Mouse (Mus musculus) midbrain, embryonic 11.5 days (tissue): Measurements from ENCODE around the gene Sgtb. TPM values are rescaled to one million over a fixed set of nuclear protein-coding genes. Genes with fewer than 3 reads are reported as not detected.

Experiments used
- ATAC-seq: fragments of 200-750 bp; cut with Nextera tagmentation; 2 replicates; pipeline ENCODE4 v1.8.0; 2017; ENCODE audit warnings: moderate TSS enrichment, moderate library complexity; ENCODE audit not compliant: low FRiP score
- DNase-seq: peaks from one replicate; pipeline ENCODE4 v3.0.0; 2015; ENCODE audit warnings: low spot score; ENCODE audit errors: missing footprints
- H3K27ac ChIP-seq: fragments of 300-500 bp; sonication (generic); 2 replicates; pipeline ENCODE4 v1.5.1; 2014; ENCODE audit warnings: low read depth, low read length
- H3K27me3 ChIP-seq: fragments of 300-500 bp; sonication (generic); 2 replicates; pipeline ENCODE4 v1.6.1; 2014; ENCODE audit warnings: mild to moderate bottlenecking, low read length, moderate library complexity, mixed read lengths; ENCODE audit not compliant: control insufficient read depth, insufficient read depth
- H3K36me3 ChIP-seq: fragments of 300-500 bp; sonication (generic); 2 replicates; pipeline ENCODE4 v1.6.1; 2014; ENCODE audit warnings: mild to moderate bottlenecking, low read length, moderate library complexity, mixed read lengths; ENCODE audit not compliant: control insufficient read depth, insufficient read depth
- H3K4me1 ChIP-seq: fragments of 300-500 bp; sonication (generic); 2 replicates; pipeline ENCODE4 v1.6.1; 2014; ENCODE audit warnings: low read length; ENCODE audit not compliant: control insufficient read depth, insufficient read depth
- H3K4me2 ChIP-seq: fragments of 300-500 bp; sonication (generic); 2 replicates; pipeline ENCODE4 v1.6.1; 2014; ENCODE audit warnings: mild to moderate bottlenecking, moderate library complexity
- H3K4me3 ChIP-seq: fragments of 300-500 bp; sonication (generic); 2 replicates; pipeline ENCODE4 v1.5.1; 2014; ENCODE audit warnings: low read depth, low read length
- H3K9ac ChIP-seq: fragments of 300-500 bp; sonication (generic); 2 replicates; pipeline ENCODE4 v1.6.1; 2014; ENCODE audit warnings: low read length
- H3K9me3 ChIP-seq: fragments of 300-500 bp; sonication (generic); 2 replicates; pipeline ENCODE4 v1.6.1; 2016; ENCODE audit warnings: low read length; ENCODE audit not compliant: control insufficient read depth
- WGBS: fragments of 180-500 bp; shearing (Covaris S2); extraction: QIAGEN DNeasy Blood & Tissue Kit; methylation state at CpG from one replicate; pipeline ENCODE4 v1.1.7; 2014; 5-methylcytosine and 5-hydroxymethylcytosine counted together
- polyA plus RNA-seq: library from polyadenylated mRNA; unstranded; fragments of >200 nt; fragmentation: Nextera tagmentation; extraction: Ambion mirVana; gene quantifications from 2 replicates; pipeline ENCODE4 v1.2.1, GENCODE M21; 2014

Gene Sgtb
- polyA plus RNA-seq, 1 experiment from 2014 or later = 27.0 TPM

DNA sequence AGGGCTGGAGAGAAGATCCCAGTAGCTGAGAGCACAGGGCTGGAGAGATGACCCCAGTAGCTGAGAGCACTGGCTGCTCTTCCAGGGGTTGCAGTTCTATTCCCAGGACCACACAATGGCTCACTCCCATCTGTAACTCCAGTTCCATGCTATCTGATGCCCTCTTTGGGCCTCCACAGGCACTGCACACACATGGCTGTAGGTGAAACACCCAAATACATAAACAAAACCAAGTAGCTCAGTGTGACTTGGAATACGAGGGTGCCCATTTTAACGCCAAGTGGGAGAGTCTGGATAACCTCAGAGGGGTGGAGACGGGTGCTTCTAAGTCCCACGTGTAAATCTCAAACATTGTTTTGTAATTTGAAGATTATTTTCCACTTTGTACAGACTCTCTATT lies 9.1 kb upstream of the Sgtb start:
- no peak for ATAC-seq

DNA sequence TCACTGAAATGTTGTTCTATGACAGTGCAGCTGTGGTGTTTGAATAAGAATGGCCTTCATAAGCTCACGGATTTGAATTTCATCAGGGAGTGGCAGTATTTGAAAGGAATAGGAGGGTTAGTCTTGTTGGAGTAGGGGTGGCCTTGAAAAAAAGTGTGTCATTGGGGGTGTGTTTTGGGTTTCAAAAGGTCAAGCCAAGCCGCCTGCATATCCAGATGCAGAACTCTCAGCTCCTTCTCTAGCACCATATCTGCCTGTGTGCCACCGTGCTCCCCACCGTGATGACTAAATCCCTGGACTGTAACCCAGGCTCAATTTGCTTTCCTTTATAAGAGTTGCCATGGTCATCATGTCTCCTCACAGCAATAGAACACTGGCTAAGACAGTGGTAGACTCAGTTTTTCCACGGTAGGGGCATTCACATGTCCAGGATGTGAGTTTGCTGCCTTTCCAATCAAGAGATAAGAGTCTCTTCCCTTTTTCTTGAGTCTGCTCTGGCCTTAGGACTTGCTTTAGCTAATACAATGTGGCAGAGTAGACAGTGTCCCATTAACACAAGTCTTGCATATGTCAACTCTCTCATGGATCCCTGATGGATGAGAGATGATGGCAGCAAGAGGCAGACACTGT lies 7.8 kb upstream of the Sgtb start:
- Histone ChIP-seq H3K27ac (no peak overlapping the region), H3K27me3 (no peaks in the 10 kb centered on the region), H3K4me2 (no peak overlapping the region), H3K4me3 (no peak overlapping the region), H3K9me3 (no peaks in the 10 kb centered on the region; the same call in 1 of the 2 replicates), H3K9ac (no peak overlapping the region), H3K36me3 (no peaks in the 10 kb centered on the region), H3K4me1 (no peaks in the 10 kb centered on the region)
- 88% methylated on average over 5 of the region's 5 CpGs for WGBS
- DNase-seq (no peak), ATAC-seq (no peak)

More for the DNA sequence above, 9.1 kb upstream of the Sgtb start:
- H3K4me2 ChIP-seq = no peak overlapping the region
- H3K4me3 ChIP-seq = no peak overlapping the region
- no peaks in the 10 kb centered on the region; the same call in 1 of the 2 replicates for H3K9me3 ChIP-seq
- H3K4me1 ChIP-seq = no peaks in the 10 kb centered on the region
- 83% methylated on average over 4 of the region's 4 CpGs for WGBS
- H3K36me3 ChIP-seq = no peaks in the 10 kb centered on the region
- DNase-seq = no peak
- H3K9ac ChIP-seq = no peak overlapping the region
- H3K27ac ChIP-seq = no peak overlapping the region
- no peaks in the 10 kb centered on the region for H3K27me3 ChIP-seq

DNA sequence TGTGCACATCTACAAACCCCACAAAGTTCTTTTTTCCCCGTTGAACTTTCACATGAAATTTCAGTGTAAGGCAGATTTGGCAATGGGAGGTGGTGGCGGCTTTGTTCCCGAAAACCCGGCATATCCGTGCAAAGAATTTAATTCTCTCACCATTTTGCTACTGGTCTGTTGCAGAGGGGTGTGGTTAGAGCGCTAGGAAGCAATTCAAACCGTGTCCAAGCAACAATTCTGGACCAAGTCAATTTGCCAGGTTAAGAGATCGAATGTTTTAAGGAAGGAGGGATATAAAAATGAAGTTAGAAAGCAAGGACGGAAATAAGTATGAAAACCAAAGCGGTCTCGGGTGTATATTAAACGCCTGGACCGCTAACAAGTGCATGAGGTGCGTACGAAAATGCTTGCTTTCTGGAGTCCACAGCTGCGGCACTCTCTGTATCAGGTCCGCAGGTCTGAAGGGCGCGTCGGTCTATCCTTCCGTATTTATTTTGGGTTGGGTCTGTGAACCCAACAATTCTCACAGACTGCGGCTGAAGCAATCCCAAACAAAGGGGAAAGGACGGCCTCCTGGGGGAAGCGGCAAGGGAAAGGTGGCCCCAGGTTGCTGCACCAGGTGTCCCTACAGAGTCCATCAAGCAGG lies 772 bp upstream of the Sgtb start:
- DNase-seq (peak; percentile 90), ATAC-seq (peak; percentile 14)
- no peaks in the 10 kb centered on the region; the same call in 1 of the 2 replicates for H3K9me3 ChIP-seq
- no peaks in the 10 kb centered on the region for H3K36me3 ChIP-seq
- H3K4me1 ChIP-seq = peaks cover 4% of the 10 kb centered on the region; the same call in 1 of the 2 replicates
- peak overlapping the region; percentile 49 for H3K4me3 ChIP-seq
- H3K9ac ChIP-seq = peak overlapping the region; percentile 72
- no peaks in the 10 kb centered on the region for H3K27me3 ChIP-seq
- peak overlapping the region; percentile 98 for H3K4me2 ChIP-seq
- under 1% methylated on average over 24 of the region's 24 CpGs for WGBS
- no peak overlapping the region for H3K27ac ChIP-seq

DNA sequence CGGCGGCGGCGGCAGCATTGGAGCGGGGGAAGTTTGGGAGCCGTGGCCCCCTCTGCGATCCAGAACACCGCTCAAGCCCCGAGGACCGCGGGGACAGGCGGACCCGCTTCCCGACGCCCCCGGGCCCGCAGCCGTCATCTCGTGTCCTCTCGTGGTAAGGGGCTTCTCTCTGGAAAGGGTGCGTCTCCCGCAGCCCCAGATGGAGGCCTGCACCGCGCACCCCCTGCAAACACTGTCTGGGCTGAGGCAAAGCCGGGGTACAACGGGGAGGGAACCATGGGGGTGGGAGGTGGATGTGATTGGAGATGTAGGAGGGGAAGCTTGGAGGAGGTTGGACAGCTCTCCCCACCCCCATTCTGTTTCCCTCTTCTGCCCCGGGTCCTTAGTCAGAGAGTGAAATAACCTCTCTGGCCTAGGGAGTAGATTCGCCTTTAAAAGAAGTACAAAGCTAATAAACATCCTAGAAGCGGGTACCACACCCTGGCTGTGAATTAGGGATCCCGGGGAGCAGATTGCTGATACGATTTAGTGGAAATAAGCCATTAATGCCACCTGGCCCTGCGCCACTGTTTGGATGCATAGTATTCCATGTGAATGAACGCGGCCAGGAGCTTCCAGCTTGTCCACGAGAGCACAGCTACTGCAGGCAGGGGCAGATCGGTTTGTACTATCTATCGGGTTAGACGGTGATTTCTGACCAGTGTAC lies 428 bp downstream of the Sgtb start:
- peak; percentile 83 for ATAC-seq
- Histone ChIP-seq H3K4me3 (peak overlapping the region; percentile 49), H3K9ac (peak overlapping the region; percentile 58), H3K27ac (no peak overlapping the region), H3K9me3 (no peaks in the 10 kb centered on the region), H3K4me2 (peak overlapping the region; percentile 98), H3K27me3 (no peaks in the 10 kb centered on the region), H3K4me1 (peaks cover 4% of the 10 kb centered on the region; the same call in 1 of the 2 replicates), H3K36me3 (no peaks in the 10 kb centered on the region)
- peak; percentile 93 for DNase-seq
- WGBS = 2% methylated on average over 36 of the region's 38 CpGs

DNA sequence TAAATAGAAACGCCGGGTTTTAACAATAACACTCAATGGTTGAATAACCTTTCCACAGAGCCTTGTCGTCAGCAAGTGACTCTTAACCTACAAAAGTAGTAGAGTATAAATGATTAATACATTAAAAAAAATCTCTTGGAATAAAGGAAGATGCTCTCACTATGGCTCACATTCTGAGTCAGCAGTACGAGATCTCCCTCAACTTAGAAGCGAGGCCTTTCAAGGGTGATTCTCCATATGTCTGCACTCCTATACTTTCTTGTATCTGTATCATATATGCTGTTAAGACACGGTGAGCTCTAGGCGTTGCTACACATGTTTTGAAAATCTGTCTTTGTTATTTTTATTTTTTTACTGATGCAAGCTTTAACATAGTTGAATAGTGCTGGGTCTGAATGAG lies 985 bp downstream of the Sgtb start:
- peak overlapping the region; percentile 98 for H3K4me2 ChIP-seq
- no peaks in the 10 kb centered on the region for H3K27me3 ChIP-seq
- H3K9ac ChIP-seq = peak overlapping the region; percentile 58; the same call in 1 of the 2 replicates
- H3K4me3 ChIP-seq = peak overlapping the region; percentile 49
- WGBS = 42% methylated on average over 7 of the region's 7 CpGs
- DNase-seq (peak; percentile 88), ATAC-seq (no peak)
- H3K36me3 ChIP-seq = no peaks in the 10 kb centered on the region
- no peak overlapping the region for H3K27ac ChIP-seq
- no peaks in the 10 kb centered on the region for H3K9me3 ChIP-seq
- peaks cover 4% of the 10 kb centered on the region; the same call in 1 of the 2 replicates for H3K4me1 ChIP-seq

DNA sequence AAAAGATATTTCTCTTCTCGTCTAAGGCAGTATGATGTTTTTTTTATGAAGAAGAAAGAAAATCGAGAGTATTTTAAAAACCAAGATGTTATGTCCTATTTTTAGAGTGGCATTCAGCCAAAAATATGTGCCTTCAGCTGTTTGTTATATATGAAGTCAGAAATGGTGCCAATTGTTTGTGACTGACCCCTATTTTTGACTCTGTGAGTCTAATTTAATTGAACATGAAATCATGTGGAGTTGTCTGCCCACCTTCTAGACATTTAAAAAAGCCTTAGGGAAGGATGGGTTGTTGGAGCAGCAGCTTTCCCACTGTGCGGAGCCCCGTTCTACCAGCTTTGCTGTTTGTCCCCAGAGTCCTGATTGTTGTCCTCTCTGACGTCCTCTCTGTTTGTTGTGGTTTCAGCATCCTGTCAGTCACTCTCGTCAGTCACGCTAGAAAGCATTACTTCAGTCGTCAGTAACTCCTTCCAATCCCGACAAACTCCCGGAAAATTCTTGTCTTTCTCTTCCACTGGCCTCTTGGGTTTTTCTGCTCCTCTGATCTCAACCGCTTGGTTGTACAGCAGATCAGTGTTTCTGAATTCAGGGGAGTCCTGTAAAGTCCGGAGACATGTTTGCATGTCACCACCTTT lies 2.8 kb downstream of the Sgtb start:
- ATAC-seq = no peak
- no peak for DNase-seq
- Histone ChIP-seq H3K4me1 (peaks cover 4% of the 10 kb centered on the region; the same call in 1 of the 2 replicates), H3K36me3 (no peaks in the 10 kb centered on the region), H3K4me3 (no peak overlapping the region), H3K27me3 (no peaks in the 10 kb centered on the region), H3K9me3 (no peaks in the 10 kb centered on the region), H3K27ac (no peak overlapping the region), H3K9ac (no peak overlapping the region), H3K4me2 (no peak overlapping the region)
- WGBS = 26% methylated on average over 12 of the region's 12 CpGs

DNA sequence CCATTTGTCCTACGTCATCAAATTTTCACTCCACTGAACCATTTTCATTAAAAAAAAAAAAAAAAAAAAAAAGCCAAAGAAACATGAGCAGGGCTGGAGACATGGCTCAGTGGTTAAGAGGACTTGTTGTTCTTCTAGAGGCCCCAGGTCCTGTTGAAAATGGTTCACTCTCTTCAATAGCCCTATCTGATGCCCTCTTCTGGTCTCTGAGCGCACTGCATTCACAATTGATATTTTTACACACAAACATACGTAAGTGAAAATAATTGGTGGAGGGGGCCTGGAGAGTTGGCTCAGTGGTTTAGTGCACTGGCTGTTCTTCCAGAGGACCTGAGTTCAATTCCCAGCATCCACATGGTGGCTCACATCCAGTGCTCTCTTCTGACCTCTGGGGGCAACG lies 4.2 kb downstream of the Sgtb start:
- no peak overlapping the region for H3K9ac ChIP-seq
- no peaks in the 10 kb centered on the region for H3K27me3 ChIP-seq
- H3K27ac ChIP-seq = no peak overlapping the region
- 91% methylated on average over 4 of the region's 4 CpGs for WGBS
- ATAC-seq (no peak), DNase-seq (no peak)
- no peak overlapping the region for H3K4me3 ChIP-seq
- no peaks in the 10 kb centered on the region; the same call in 1 of the 2 replicates for H3K4me1 ChIP-seq
- no peaks in the 10 kb centered on the region for H3K9me3 ChIP-seq
- no peak overlapping the region for H3K4me2 ChIP-seq
- peaks cover 2% of the 10 kb centered on the region; the same call in 1 of the 2 replicates for H3K36me3 ChIP-seq

DNA sequence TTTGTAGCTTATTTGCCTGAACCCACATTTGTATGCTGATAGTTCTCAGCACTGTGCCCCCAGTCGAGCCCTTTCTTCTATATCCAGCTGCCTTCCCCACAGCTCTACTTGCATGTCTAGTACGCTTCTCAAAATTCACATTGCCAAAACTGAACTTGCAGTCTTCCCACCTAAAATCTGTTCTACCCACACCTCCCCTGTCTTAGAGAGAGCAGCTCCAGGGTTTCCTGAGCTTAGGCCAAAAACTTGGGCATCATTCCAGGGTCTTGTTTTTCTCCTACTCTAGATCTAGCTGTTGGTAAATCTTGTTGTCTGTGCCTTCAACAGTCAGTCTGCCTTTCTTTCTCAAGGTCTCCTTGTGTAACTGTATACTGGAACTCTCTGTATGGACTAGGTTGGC lies 5.3 kb downstream of the Sgtb start:
- no peak for ATAC-seq
- Histone ChIP-seq H3K4me1 (no peaks in the 10 kb centered on the region; the same call in 1 of the 2 replicates), H3K27me3 (no peaks in the 10 kb centered on the region), H3K27ac (no peak overlapping the region), H3K9me3 (no peaks in the 10 kb centered on the region), H3K9ac (no peak overlapping the region), H3K36me3 (peaks cover 2% of the 10 kb centered on the region; the same call in 1 of the 2 replicates), H3K4me2 (no peak overlapping the region), H3K4me3 (no peak overlapping the region)
- no peak for DNase-seq
- WGBS = 90% methylated on average over 2 of the region's 2 CpGs
